Mouse (Mus musculus) intestine, postnatal 0 days (tissue): ENCODE measurements around the gene Anapc11. TPM values are rescaled to one million over a fixed set of nuclear protein-coding genes. Genes with fewer than 3 reads are reported as not detected.

Experiments used
- ATAC-seq: fragments of 200-750 bp; cut with Nextera tagmentation; 2 replicates; pipeline ENCODE4 v1.8.0; 2017; ENCODE audit warnings: mild to moderate bottlenecking, moderate TSS enrichment, moderate library complexity
- H3K27ac ChIP-seq: fragments of 300-500 bp; sonication (generic); 2 replicates; pipeline ENCODE4 v1.5.1; 2014; ENCODE audit warnings: mild to moderate bottlenecking, low read depth, low read length, moderate library complexity
- H3K27me3 ChIP-seq: fragments of 300-500 bp; sonication (generic); replicated peaks from 2 replicates; pipeline ENCODE4 v1.6.1; 2014; ENCODE audit warnings: low read length, mixed read lengths; ENCODE audit not compliant: control insufficient read depth, insufficient read depth
- H3K36me3 ChIP-seq: fragments of 300-500 bp; sonication (generic); 2 replicates; pipeline ENCODE4 v1.6.1; 2014; ENCODE audit warnings: mild to moderate bottlenecking, moderate library complexity; ENCODE audit not compliant: control insufficient read depth, insufficient read depth
- H3K4me1 ChIP-seq: fragments of 300-500 bp; sonication (generic); replicated peaks from 2 replicates; pipeline ENCODE4 v1.6.1; 2014; ENCODE audit warnings: antibody characterized with exemption, low read length, mixed read lengths; ENCODE audit not compliant: control insufficient read depth, insufficient read depth
- H3K4me2 ChIP-seq: fragments of 300-500 bp; sonication (generic); replicated peaks from 2 replicates; pipeline ENCODE4 v1.6.1; 2014; ENCODE audit warnings: low read depth, mild to moderate bottlenecking, moderate library complexity
- H3K4me3 ChIP-seq: fragments of 300-500 bp; sonication (generic); 2 replicates; pipeline ENCODE4 v1.5.1; 2014; ENCODE audit warnings: low read depth, low read length
- H3K9ac ChIP-seq: fragments of 300-500 bp; sonication (generic); 2 replicates; pipeline ENCODE4 v1.6.1; 2014; ENCODE audit warnings: mild to moderate bottlenecking, low read depth, low read length
- H3K9me3 ChIP-seq: fragments of 300-500 bp; sonication (generic); 2 replicates; pipeline ENCODE4 v1.6.1; 2016; ENCODE audit warnings: mixed run types; ENCODE audit not compliant: control insufficient read depth
- CTCF ChIP-seq: sonication (generic); IDR thresholded peaks from 2 replicates; pipeline ENCODE4 v1.5.1; 2016; ENCODE audit warnings: low read depth, mild to moderate bottlenecking, control low read depth, antibody characterized with exemption, moderate library complexity
- WGBS: fragments of 180-500 bp; shearing (Covaris S2); extraction: QIAGEN DNeasy Blood & Tissue Kit; methylation state at CpG from one replicate; pipeline ENCODE4 v1.1.7; 2014; 5-methylcytosine and 5-hydroxymethylcytosine counted together
- polyA plus RNA-seq: library from polyadenylated mRNA; unstranded; fragments of >200 nt; fragmentation: Nextera tagmentation; extraction: Ambion mirVana; gene quantifications from 2 replicates; pipeline ENCODE4 v1.2.1, GENCODE M21; 2015

The Anapc11 gene
- polyA plus RNA-seq, 1 experiment from 2014 or later: 108 TPM

- TF ChIP-seq CTCF: no peak
- ATAC-seq: no peak
- H3K4me1 ChIP-seq: peaks cover 6% of the 10 kb centered on the region
- H3K4me3 ChIP-seq: no peak overlapping the region
- no peak overlapping the region for H3K9ac ChIP-seq
- no peaks in the 10 kb centered on the region for H3K9me3 ChIP-seq
- no peak overlapping the region for H3K27ac ChIP-seq
- no peaks in the 10 kb centered on the region for H3K27me3 ChIP-seq
- H3K36me3 ChIP-seq: no peaks in the 10 kb centered on the region; the same call in 1 of the 2 replicates
- whole genome bisulfite sequencing: 72% methylated on average over 9 of the region's 9 CpGs
- no peak overlapping the region for H3K4me2 ChIP-seq
Measured at GRCm38 (mm10) chr11:120641255-120641654, 43.0 kb downstream of the Anapc11 start.

- H3K4me1 ChIP-seq: peaks cover 6% of the 10 kb centered on the region
- H3K9ac ChIP-seq: no peak overlapping the region
- no peak overlapping the region for H3K4me2 ChIP-seq
- WGBS: 87% methylated on average over 8 of the region's 8 CpGs
- no peaks in the 10 kb centered on the region for H3K27me3 ChIP-seq
- H3K9me3 ChIP-seq: no peaks in the 10 kb centered on the region
- H3K27ac ChIP-seq: no peak overlapping the region
- no peaks in the 10 kb centered on the region; the same call in 1 of the 2 replicates for H3K36me3 ChIP-seq
- no peak for ATAC-seq
- H3K4me3 ChIP-seq: no peak overlapping the region
- TF ChIP-seq CTCF: no peak
Measured at GRCm38 (mm10) chr11:120641869-120642268, 43.6 kb downstream of the Anapc11 start.

GRCm38 (mm10) chr11:120642939-120643600, 44.8 kb downstream of the Anapc11 start:
- H3K4me3 ChIP-seq: peak overlapping the region; percentile 48
- no peaks in the 10 kb centered on the region; the same call in 1 of the 2 replicates for H3K36me3 ChIP-seq
- peak; percentile 32; the same call in 1 of the 2 replicates for ATAC-seq
- WGBS: under 1% methylated on average over 18 of the region's 18 CpGs
- TF ChIP-seq CTCF: 0 out of 2 replicates have a peak, but pooled peaks have one; percentile 12
- H3K9ac ChIP-seq: peak overlapping the region; percentile 32; the same call in 1 of the 2 replicates
- H3K4me1 ChIP-seq: peaks cover 10% of the 10 kb centered on the region
- peak overlapping the region; percentile 92 for H3K4me2 ChIP-seq
- H3K9me3 ChIP-seq: no peaks in the 10 kb centered on the region
- H3K27me3 ChIP-seq: 0 out of 2 replicates have a peak, but pooled peaks cover under 1% of the 10 kb centered on the region
- H3K27ac ChIP-seq: no peak overlapping the region

- Histone ChIP-seq H3K4me3 (peak within 1 kb of the TSS; percentile 48), H3K9me3 (no peaks in the 10 kb centered on the region), H3K36me3 (no peaks in the 10 kb centered on the region; the same call in 1 of the 2 replicates), H3K4me1 (peaks cover 11% of the 10 kb centered on the region), H3K4me2 (peak within 1 kb of the TSS; percentile 92), H3K27me3 (0 out of 2 replicates have a peak, but pooled peaks cover 2% of the 10 kb centered on the region), H3K27ac (no peak within 1 kb of the TSS), H3K9ac (peak within 1 kb of the TSS; percentile 32; the same call in 1 of the 2 replicates)
- no peak for TF ChIP-seq CTCF
- peak; percentile 97 for ATAC-seq
- WGBS: under 1% methylated on average over 15 of the region's 15 CpGs
Measured at GRCm38 (mm10) chr11:120643601-120643987, 45.4 kb downstream of the Anapc11 start, which contains the start of gene Pycr1. Gene Pycr1, minus strand, starts transcription at chr11:120643769.

- TF ChIP-seq CTCF: no peak
- H3K4me2 ChIP-seq: no peak overlapping the region
- H3K4me1 ChIP-seq: peaks cover 11% of the 10 kb centered on the region
- ATAC-seq: no peak
- no peak overlapping the region for H3K4me3 ChIP-seq
- no peaks in the 10 kb centered on the region for H3K9me3 ChIP-seq
- 81% methylated on average over 35 of the region's 35 CpGs for WGBS
- no peaks in the 10 kb centered on the region for H3K36me3 ChIP-seq
- no peak overlapping the region for H3K27ac ChIP-seq
- 0 out of 2 replicates have a peak, but pooled peaks cover 2% of the 10 kb centered on the region for H3K27me3 ChIP-seq
- H3K9ac ChIP-seq: no peak overlapping the region
Measured at GRCm38 (mm10) chr11:120647047-120647830, 49.0 kb downstream of the Anapc11 start.

- H3K4me3 ChIP-seq: peak within 1 kb of the TSS; percentile 14; the same call in 1 of the 2 replicates
- H3K4me2 ChIP-seq: peak within 1 kb of the TSS; percentile 54
- no peaks in the 10 kb centered on the region for H3K36me3 ChIP-seq
- peaks cover 8% of the 10 kb centered on the region for H3K4me1 ChIP-seq
- H3K27ac ChIP-seq: no peak within 1 kb of the TSS
- H3K9ac ChIP-seq: no peak within 1 kb of the TSS
- ATAC-seq: no peak
- H3K27me3 ChIP-seq: 0 out of 2 replicates have a peak, but pooled peaks cover 2% of the 10 kb centered on the region
- H3K9me3 ChIP-seq: no peaks in the 10 kb centered on the region
- no peak for TF ChIP-seq CTCF
- 7% methylated on average over 13 of the region's 13 CpGs for WGBS
Measured at GRCm38 (mm10) chr11:120648001-120648476, 49.8 kb downstream of the Anapc11 start, which contains the start of gene Myadml2. Gene Myadml2, minus strand, starts transcription at chr11:120648158.
